Mouse (Mus musculus) liver, embryonic 11.5 days (tissue): ENCODE data around the gene Lrrc51. TPM values are rescaled to one million over a fixed set of nuclear protein-coding genes. Genes with fewer than 3 reads are reported as not detected.
A peak's percentile ranks its signal among the peaks of the same experiment; 100 is the strongest.

Experiments
- ATAC-seq: fragments of 200-750 bp; cut with Nextera tagmentation; replicated peaks from 2 replicates; pipeline ENCODE4 v1.8.0; 2017; ENCODE audit warnings: moderate number of reproducible peaks, mild to moderate bottlenecking, moderate TSS enrichment, moderate library complexity; ENCODE audit not compliant: low FRiP score
- DNase-seq: peaks from one replicate; pipeline ENCODE4 v3.0.0-alpha.2; 2017; ENCODE audit warnings: low spot score
- H3K27ac ChIP-seq: fragments of 300-500 bp; sonication (generic); 2 replicates; pipeline ENCODE4 v1.5.1; 2014; ENCODE audit warnings: mild to moderate bottlenecking, low read depth, low read length, control low read depth
- H3K27me3 ChIP-seq: fragments of 300-500 bp; sonication (generic); replicated peaks from 2 replicates; pipeline ENCODE4 v1.6.1; 2014; ENCODE audit warnings: low read length, mixed read lengths; ENCODE audit not compliant: control insufficient read depth, insufficient read depth
- H3K36me3 ChIP-seq: fragments of 300-500 bp; sonication (generic); 2 replicates; pipeline ENCODE4 v1.6.1; 2014; ENCODE audit warnings: mild to moderate bottlenecking, low read length, moderate library complexity, mixed read lengths; ENCODE audit not compliant: control insufficient read depth, insufficient read depth
- H3K4me1 ChIP-seq: fragments of 300-500 bp; sonication (generic); replicated peaks from 2 replicates; pipeline ENCODE4 v1.6.1; 2014; ENCODE audit warnings: low read length, mixed read lengths; ENCODE audit not compliant: control insufficient read depth, insufficient read depth
- H3K4me2 ChIP-seq: fragments of 300-500 bp; sonication (generic); 2 replicates; pipeline ENCODE4 v1.6.1; 2014; ENCODE audit warnings: mild to moderate bottlenecking, control low read depth, moderate library complexity
- H3K4me3 ChIP-seq: fragments of 300-500 bp; sonication (generic); 2 replicates; pipeline ENCODE4 v1.5.1; 2014; ENCODE audit warnings: low read depth, low read length, control low read depth
- H3K9ac ChIP-seq: fragments of 300-500 bp; sonication (generic); 2 replicates; pipeline ENCODE4 v1.6.1; 2014; ENCODE audit warnings: low read depth, low read length, control low read depth
- H3K9me3 ChIP-seq: fragments of 300-500 bp; sonication (generic); 2 replicates; pipeline ENCODE4 v1.6.1; 2016; ENCODE audit warnings: low read length, inconsistent platforms, mixed read lengths; ENCODE audit not compliant: control insufficient read depth
- WGBS: fragments of 180-500 bp; shearing (Covaris S2); extraction: QIAGEN DNeasy Blood & Tissue Kit; methylation state at CpG from one replicate; pipeline ENCODE4 v1.1.7; 2014; 5-methylcytosine and 5-hydroxymethylcytosine counted together
- polyA plus RNA-seq: library from polyadenylated mRNA; unstranded; fragments of >200 nt; fragmentation: Nextera tagmentation; extraction: Ambion mirVana; gene quantifications from 2 replicates; pipeline ENCODE4 v1.2.1, GENCODE M21; 2014

The Lrrc51 gene
- polyA plus RNA-seq: 5.5 and 6.4 TPM in 2 replicates

DNA sequence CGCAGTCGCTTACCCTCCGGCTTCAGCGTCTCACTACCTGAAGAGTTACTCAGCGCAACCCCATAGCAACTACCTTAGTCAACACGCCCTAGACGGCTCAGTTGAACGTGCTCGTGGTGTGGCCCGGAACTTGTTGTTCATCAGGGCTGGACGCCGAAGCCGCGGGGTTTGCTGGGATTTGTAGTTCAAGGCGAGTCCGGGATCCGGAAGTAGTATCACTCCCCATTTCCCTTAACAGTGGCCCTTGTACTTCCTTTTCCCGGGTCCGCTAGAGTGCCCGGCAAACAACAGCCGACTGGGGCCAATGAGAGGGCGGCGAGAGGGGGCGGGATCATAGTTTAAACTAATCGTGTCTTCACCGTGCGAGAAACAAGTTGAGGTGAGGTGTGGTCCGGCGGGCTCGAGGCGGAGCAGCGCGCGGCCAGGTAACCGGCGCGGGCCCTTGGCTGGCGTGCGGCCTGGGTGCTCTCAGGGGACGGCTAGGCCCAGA, at the start of gene Lrrc51, which contains the start of gene Numa1:
Gene Lrrc51 (minus strand): TSS at position 145 of the 490 bp plus-strand sequence.
Gene Numa1 (plus strand): TSS at position 361 of the 490 bp plus-strand sequence.
- Histone ChIP-seq H3K4me1 (peaks cover 9% of the 10 kb centered on the region), H3K9me3 (no peaks in the 10 kb centered on the region), H3K27ac (peak within 1 kb of the TSS; percentile 91), H3K9ac (peak within 1 kb of the TSS; percentile 95), H3K4me3 (peak within 1 kb of the TSS; percentile 88), H3K27me3 (no peaks in the 10 kb centered on the region), H3K36me3 (peaks cover 1% of the 10 kb centered on the region; the same call in 1 of the 2 replicates), H3K4me2 (peak within 1 kb of the TSS; percentile 87)
- peak; percentile 98 for ATAC-seq
- peak; percentile 90 for DNase-seq
- WGBS: under 1% methylated on average over 40 of the region's 40 CpGs

DNA sequence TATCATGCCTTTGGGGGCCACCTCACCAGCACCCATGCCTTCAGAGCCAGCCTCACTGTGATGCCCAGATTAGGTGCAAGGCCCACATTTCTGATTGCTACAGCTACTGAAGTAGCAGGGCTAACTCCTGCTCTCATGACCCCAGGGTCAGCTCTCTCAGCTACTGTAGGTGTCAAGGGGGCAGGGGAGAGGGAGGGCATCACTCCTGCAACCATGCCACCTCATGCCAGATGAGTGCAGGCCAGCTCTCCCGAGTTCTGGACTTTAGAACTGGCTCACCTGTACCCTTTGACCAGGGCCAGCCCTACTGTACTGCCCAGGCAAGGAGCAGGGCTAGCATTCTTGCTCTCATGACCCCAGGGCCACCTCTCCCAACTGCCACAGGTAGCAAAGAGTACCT, 49.0 kb upstream of the Lrrc51 start:
- DNase-seq (no peak), ATAC-seq (no peak)
- H3K9ac ChIP-seq: no peak overlapping the region
- H3K4me3 ChIP-seq: no peak overlapping the region
- H3K9me3 ChIP-seq: no peaks in the 10 kb centered on the region
- no peak overlapping the region for H3K27ac ChIP-seq
- no peak overlapping the region for H3K4me2 ChIP-seq
- peaks cover 12% of the 10 kb centered on the region; the same call in 1 of the 2 replicates for H3K36me3 ChIP-seq
- WGBS: 80% methylated on average over 1 of the region's 1 CpGs
- H3K27me3 ChIP-seq: no peaks in the 10 kb centered on the region
- H3K4me1 ChIP-seq: no peaks in the 10 kb centered on the region

DNA sequence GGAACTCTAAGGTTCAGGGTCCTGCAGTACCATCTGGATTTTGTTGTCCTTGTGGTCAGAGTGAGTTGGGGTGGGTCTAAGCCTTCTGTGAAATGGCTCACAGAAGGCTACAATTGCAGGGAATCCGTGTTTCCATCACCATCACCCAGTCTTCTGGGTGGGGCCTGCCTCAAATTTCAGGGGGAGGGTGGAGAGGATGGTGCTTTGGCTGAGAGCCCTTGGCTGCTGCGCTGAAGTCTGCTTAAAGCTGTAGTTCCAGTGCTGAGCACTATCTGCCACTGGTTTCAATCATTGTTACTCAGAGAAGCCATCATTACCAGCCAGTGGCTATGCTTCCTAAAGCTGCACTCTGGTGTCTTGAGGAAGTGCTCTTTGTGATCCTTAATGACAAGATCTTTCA, 40.8 kb upstream of the Lrrc51 start:
- no peaks in the 10 kb centered on the region for H3K27me3 ChIP-seq
- WGBS: 57% methylated on average over 2 of the region's 2 CpGs
- no peak overlapping the region for H3K9ac ChIP-seq
- ATAC-seq (no peak), DNase-seq (no peak)
- no peaks in the 10 kb centered on the region; the same call in 1 of the 2 replicates for H3K36me3 ChIP-seq
- no peak overlapping the region for H3K4me2 ChIP-seq
- peaks cover 17% of the 10 kb centered on the region for H3K4me1 ChIP-seq
- no peaks in the 10 kb centered on the region for H3K9me3 ChIP-seq
- no peak overlapping the region for H3K27ac ChIP-seq
- H3K4me3 ChIP-seq: no peak overlapping the region

DNA sequence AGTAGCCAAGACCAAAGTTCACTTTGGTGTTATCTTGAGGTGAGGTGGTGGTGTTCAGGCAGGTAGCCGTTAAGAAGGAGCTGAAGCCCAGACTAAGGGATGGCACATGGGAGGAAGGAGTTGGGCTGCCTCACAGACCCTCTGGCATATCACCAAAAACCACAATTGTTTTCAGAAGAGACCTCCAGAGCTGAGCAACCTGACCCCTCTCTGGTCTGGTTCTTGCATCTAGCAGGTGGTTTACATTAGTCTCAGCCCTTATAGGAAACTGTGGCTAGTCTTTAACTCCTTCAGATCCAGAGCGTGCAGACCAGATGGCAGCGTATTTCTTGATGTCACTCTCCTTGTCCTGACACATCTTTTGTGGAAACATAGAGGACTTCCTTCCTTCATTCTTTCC, 40.0 kb upstream of the Lrrc51 start:
- 68% methylated on average over 3 of the region's 3 CpGs for WGBS
- Histone ChIP-seq H3K9ac (no peak overlapping the region), H3K4me3 (no peak overlapping the region), H3K9me3 (no peaks in the 10 kb centered on the region), H3K36me3 (no peaks in the 10 kb centered on the region; the same call in 1 of the 2 replicates), H3K4me2 (no peak overlapping the region), H3K4me1 (peaks cover 25% of the 10 kb centered on the region), H3K27ac (no peak overlapping the region), H3K27me3 (no peaks in the 10 kb centered on the region)
- ATAC-seq: no peak
- DNase-seq: no peak

DNA sequence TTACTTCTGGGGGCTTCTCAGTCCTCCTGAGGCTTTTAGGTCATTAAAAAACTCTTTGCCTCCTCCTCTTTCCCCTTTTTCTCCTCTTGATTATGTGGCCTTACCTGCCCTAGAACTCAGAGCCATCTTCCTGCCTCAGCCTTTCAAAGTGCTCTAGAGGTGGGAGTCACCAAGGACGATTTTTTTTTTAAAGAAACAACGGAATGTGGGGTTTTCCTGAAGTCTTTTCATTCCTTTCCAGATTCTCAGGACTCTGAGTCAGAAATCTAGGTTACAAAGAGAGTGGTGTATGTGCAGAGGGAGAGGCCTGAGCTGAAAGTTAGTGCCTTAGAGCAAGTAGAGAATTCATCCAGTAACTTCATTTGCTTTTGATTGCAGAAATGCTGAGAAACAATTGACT, 38.0 kb upstream of the Lrrc51 start:
- H3K4me1 ChIP-seq: peaks cover 29% of the 10 kb centered on the region
- peak overlapping the region; percentile 97 for H3K4me2 ChIP-seq
- peak overlapping the region; percentile 80 for H3K9ac ChIP-seq
- 60% methylated on average over 2 of the region's 2 CpGs for WGBS
- H3K9me3 ChIP-seq: no peaks in the 10 kb centered on the region
- H3K4me3 ChIP-seq: peak overlapping the region; percentile 79
- H3K27ac ChIP-seq: peak overlapping the region; percentile 98
- no peak for ATAC-seq
- no peaks in the 10 kb centered on the region for H3K36me3 ChIP-seq
- H3K27me3 ChIP-seq: no peaks in the 10 kb centered on the region
- DNase-seq: no peak

DNA sequence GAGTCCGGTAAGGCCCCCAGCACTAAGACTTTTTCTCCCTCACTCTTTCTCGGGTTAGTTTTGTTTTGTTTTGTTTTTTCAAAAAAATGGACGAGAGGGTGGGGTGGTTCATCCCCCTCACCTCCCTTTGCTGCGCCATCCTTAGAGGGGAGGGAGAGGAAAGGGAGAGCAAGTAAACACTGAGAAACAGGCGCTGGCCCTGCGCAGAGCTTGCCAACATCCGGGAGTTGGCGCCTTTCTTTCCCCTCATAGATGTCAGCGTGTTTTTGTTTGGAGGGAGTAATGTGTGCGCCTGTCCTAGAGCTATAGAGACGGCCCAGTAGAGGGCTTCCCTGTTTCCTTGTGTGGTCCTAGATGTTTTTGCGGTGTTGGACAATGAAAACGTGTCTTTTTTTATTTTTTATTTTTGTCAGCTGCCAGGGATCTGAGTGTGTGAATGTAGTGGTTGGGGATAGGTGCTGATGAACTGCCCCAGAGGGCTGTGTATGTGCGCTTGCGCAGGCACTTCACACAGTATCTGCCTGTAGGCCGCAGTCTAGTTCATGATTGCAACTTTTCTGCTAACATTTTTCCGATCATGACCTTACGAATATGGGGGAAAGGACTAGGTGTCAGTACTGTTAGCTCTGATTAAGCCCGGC, 37.2 kb upstream of the Lrrc51 start:
- H3K4me1 ChIP-seq: peaks cover 32% of the 10 kb centered on the region
- H3K27ac ChIP-seq: peak overlapping the region; percentile 98
- H3K4me2 ChIP-seq: peak overlapping the region; percentile 97
- peak; percentile 70 for DNase-seq
- peak overlapping the region; percentile 79 for H3K4me3 ChIP-seq
- peak overlapping the region; percentile 80 for H3K9ac ChIP-seq
- ATAC-seq: peak; percentile 45
- no peaks in the 10 kb centered on the region for H3K9me3 ChIP-seq
- WGBS: 12% methylated on average over 19 of the region's 19 CpGs
- H3K36me3 ChIP-seq: no peaks in the 10 kb centered on the region
- no peaks in the 10 kb centered on the region for H3K27me3 ChIP-seq

DNA sequence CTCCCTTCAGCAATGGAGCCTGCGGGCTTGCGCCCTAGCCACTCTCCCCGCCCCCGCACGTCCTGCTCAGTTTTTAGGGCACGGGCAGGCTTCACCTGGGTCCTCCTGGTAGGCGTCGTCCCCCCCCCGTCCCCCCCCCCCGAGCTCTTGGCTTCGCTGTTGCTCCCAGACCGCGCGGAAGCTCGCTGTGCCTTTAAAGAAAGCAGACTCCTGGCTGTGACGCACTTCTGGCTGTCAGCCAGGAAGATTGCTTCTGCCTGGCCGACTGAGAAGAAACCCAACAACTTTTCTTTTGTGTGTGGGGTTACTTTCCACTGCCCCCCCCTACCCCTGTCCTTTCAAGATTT, 36.7 kb upstream of the Lrrc51 start:
- 0% methylated on average over 12 of the region's 17 CpGs for WGBS
- Histone ChIP-seq H3K27me3 (no peaks in the 10 kb centered on the region), H3K9me3 (no peaks in the 10 kb centered on the region)

DNA sequence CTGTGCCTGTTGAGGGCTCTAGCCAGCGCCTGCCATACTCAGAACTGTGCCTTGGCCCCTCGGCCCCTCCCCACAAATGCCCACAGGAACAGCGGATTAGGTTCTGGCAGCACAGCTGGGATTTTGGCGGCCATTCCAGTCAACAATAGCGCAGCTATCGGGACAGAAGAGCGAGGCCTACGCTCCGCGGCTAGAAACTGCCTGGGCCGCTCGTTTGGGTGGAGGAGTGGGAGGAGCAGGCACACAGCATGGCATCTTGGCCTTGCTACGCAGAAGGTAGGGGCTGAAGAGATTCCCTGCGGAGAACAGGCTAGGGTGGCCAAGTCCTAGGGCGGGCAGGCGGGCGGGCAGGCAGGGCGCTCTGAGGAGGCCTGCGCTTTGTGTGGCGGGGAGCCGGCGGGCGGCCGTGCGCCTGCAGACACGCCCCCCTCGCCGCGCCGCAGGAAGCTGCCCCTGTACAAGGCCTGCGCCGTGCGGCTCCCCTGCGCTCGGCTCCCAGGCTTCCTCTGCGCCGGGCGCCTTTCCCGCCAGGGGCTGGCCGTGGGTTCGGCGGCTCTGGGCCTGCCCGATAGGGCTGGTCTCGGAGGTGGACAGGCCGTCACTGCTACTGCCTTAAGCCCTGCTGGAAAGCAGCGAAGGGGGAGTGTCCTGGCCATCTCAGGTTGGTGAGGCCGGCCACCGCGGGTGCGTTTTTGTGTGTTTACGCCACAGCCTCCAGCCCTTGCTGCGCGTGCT, 36.2 kb upstream of the Lrrc51 start:
- under 1% methylated on average over 52 of the region's 53 CpGs for WGBS
- Histone ChIP-seq H3K36me3 (no peaks in the 10 kb centered on the region), H3K4me3 (peak overlapping the region; percentile 79), H3K9ac (peak overlapping the region; percentile 80), H3K4me2 (peak overlapping the region; percentile 97), H3K27me3 (no peaks in the 10 kb centered on the region), H3K27ac (peak overlapping the region; percentile 98), H3K9me3 (no peaks in the 10 kb centered on the region), H3K4me1 (peaks cover 39% of the 10 kb centered on the region)
- ATAC-seq (peak; percentile 84), DNase-seq (peak; percentile 90)

More for the DNA sequence above, 36.7 kb upstream of the Lrrc51 start:
- Histone ChIP-seq H3K4me1 (peaks cover 35% of the 10 kb centered on the region), H3K27ac (peak overlapping the region; percentile 98), H3K4me2 (peak overlapping the region; percentile 97), H3K36me3 (no peaks in the 10 kb centered on the region), H3K9ac (peak overlapping the region; percentile 80), H3K4me3 (peak overlapping the region; percentile 79)
- peak; percentile 62 for ATAC-seq
- no peak for DNase-seq
